ENCODE assay signal across 8 mouse cellular contexts in genomic region chr4:44199968-44200367, GRCm38 (mm10). TPM values are rescaled to one million over a fixed set of nuclear protein-coding genes. Genes with fewer than 3 reads are reported as not detected.
A peak's percentile ranks its signal among the peaks of the same experiment; 100 is the strongest.
DNase-seq lines count a peak whose midpoint lies in the region; ATAC-seq lines count a peak whose summit lies in the region.

No protein-coding gene starts in this region.

- DNase-seq in gastrocnemius, postnatal 10 days, result peak; percentile 12
- DNase-seq in gastrocnemius, postnatal 36 days, result no peak
- peak; percentile 28 for DNase-seq in neural tube, embryonic 11.5 days (ENCODE audit: low spot score)
- no peak for DNase-seq in neural tube, embryonic 10.5 days (ENCODE audit: extremely low spot score, low spot score)
- peak; percentile 16 for DNase-seq in c-Kit-positive CD71-positive TER-119-negative erythroid progenitor cells, embryonic 14.5 days (ENCODE audit: low read depth)
- DNase-seq in retina, adult 2 months (ENCODE audit: low read depth, low spot score), result peak; percentile 18
- DNase-seq in urinary bladder, adult 18-20 months (ENCODE audit: low spot score in 2 of 2), result no peak

- H3K27me3 ChIP-seq in neural tube, embryonic 11.5 days (ENCODE audit: control insufficient read depth, insufficient read depth, low read length), result no peaks in the 10 kb centered on the region
- no peaks in the 10 kb centered on the region for H3K27me3 ChIP-seq in forebrain, embryonic 12.5 days

- no peaks in the 10 kb centered on the region for H3K9me3 ChIP-seq in neural tube, embryonic 11.5 days (ENCODE audit: control insufficient read depth, low read length)
- H3K9me3 ChIP-seq in forebrain, embryonic 12.5 days, result no peaks in the 10 kb centered on the region

- H3K27ac ChIP-seq in neural tube, embryonic 11.5 days (ENCODE audit: low read depth, low read length), result no peak overlapping the region
- no peak overlapping the region for H3K27ac ChIP-seq in forebrain, embryonic 12.5 days

- no peak for ATAC-seq in neural tube, embryonic 11.5 days (ENCODE audit: insufficient read depth, low FRiP score, low TSS enrichment)
- ATAC-seq in forebrain, embryonic 12.5 days (ENCODE audit: low FRiP score), result no peak

- H3K36me3 ChIP-seq in neural tube, embryonic 11.5 days (ENCODE audit: control insufficient read depth, insufficient read depth, low read length), result no peaks in the 10 kb centered on the region
- no peaks in the 10 kb centered on the region for H3K36me3 ChIP-seq in forebrain, embryonic 12.5 days (replicated peaks)

- intact Hi-C loops in gastrocnemius, postnatal 36 days (cut with DNase I), result no loop called here

- H3K4me1 ChIP-seq in neural tube, embryonic 11.5 days (ENCODE audit: control insufficient read depth, insufficient read depth, low read length), result no peaks in the 10 kb centered on the region
- H3K4me1 ChIP-seq in forebrain, embryonic 12.5 days, result no peaks in the 10 kb centered on the region

- H3K4me3 ChIP-seq in neural tube, embryonic 11.5 days (ENCODE audit: low read depth, low read length), result no peak overlapping the region
- no peak overlapping the region for H3K4me3 ChIP-seq in forebrain, embryonic 12.5 days (replicated peaks)

- 78% methylated on average over 1 of the region's 1 CpGs for WGBS in neural tube, embryonic 11.5 days
- 75% methylated on average over 1 of the region's 1 CpGs for WGBS in forebrain, embryonic 12.5 days

- H3K9ac ChIP-seq in neural tube, embryonic 11.5 days (ENCODE audit: low read length), result no peak overlapping the region
- H3K9ac ChIP-seq in forebrain, embryonic 12.5 days, result no peak overlapping the region

- no peak overlapping the region for H3K4me2 ChIP-seq in neural tube, embryonic 11.5 days (ENCODE audit: low read depth)
- no peak overlapping the region for H3K4me2 ChIP-seq in forebrain, embryonic 12.5 days

RNA-seq across cellular contexts. Expression of gene Rnf38, which starts 33.6 kb away (rescaled TPM):
- total RNA-seq in gastrocnemius, postnatal 10 days (2021), result 10 to 100 TPM; 18.8 to 27.7 TPM
- 10 to 100 TPM; 14.4 to 14.7 TPM for total RNA-seq in gastrocnemius, postnatal 36 days (2021)
- polyA plus RNA-seq in neural tube, embryonic 11.5 days (2014; fragmentation: Nextera tagmentation; extraction: Ambion mirVana), result 55.1 and 55.8 TPM in 2 replicates
- polyA plus RNA-seq in forebrain, embryonic 12.5 days (2016; fragmentation: Nextera tagmentation; extraction: Ambion mirVana), result 64.7 and 66.7 TPM in 2 replicates

Comparison
In these comparisons a context has a peak if more than half of its experiments do, and no peak if none do; other contexts are left out.
1. DNase-seq: peak in gastrocnemius, postnatal 10 days (single experiment), neural tube, embryonic 11.5 days (single experiment), c-Kit-positive CD71-positive TER-119-negative erythroid progenitor cells, embryonic 14.5 days (single experiment) and retina, adult 2 months (single experiment); none in gastrocnemius, postnatal 36 days (0 of 2), neural tube, embryonic 10.5 days (single experiment) and urinary bladder, adult 18-20 months (0 of 2).